Comparison of ENCODE assay signal across 8 mouse cellular contexts in the genomic region with DNA sequence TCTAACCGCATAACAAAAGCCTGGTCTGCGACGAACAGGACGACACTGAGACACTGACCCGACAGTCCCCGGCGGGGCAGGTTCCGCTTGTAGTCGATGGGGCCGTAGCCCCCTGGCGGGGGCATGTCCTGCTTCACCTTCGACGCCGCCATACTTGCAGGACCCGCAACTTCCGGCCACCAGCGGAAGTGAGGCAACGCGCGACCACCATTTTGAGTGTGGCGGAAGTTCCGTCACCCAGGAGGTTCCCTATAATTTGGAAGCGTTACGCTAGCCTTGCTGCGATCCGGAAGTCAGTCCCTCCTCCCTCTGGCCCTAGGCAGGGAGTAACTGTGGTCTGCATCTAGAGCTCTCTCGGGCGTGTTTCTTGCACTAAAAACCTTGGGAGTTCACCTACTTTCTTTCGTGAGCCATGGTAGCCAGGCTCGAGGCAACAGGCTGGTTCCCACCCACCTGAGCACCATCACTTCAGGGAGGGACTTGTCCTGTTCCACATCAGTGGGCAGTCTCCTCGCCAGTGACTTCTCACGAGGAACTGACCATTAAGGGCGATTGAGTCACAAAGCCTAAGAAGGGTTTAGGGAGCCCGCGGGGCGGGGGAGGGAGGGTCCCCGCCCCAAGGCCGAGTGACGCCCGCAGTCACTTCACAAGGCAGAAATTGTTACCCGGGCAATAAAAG. TPM values are rescaled to one million over a fixed set of nuclear protein-coding genes. Genes with fewer than 3 reads are reported as not detected.
DNase-seq lines count a peak whose midpoint lies in the region; ATAC-seq lines count a peak whose summit lies in the region.

No protein-coding gene starts in this region.

- H3K9ac ChIP-seq in lung, embryonic 16.5 days (ENCODE audit: low read length), result peak overlapping the region; percentile 85

- H3K27me3 ChIP-seq in lung, embryonic 16.5 days (ENCODE audit: control insufficient read depth, insufficient read depth, low read depth, low read length), result no peaks in the 10 kb centered on the region

- DNase-seq in MEL-GATA-1-ER (ENCODE audit: extremely low read depth, low read depth), result peak; percentile 92
- peak; percentile 97 for DNase-seq in cerebellum, adult 8-10 months
- DNase-seq in forelimb bud, embryonic 11.5 days (ENCODE audit: low read depth, low spot score), result peak; percentile 98
- DNase-seq in layer of hippocampus, adult 9-10 months (ENCODE audit: low spot score), result peak; percentile 95
- DNase-seq in ovary, postnatal 10 days (ENCODE audit: low spot score), result peak; percentile 98
- peak; percentile 96 for DNase-seq in thymus, postnatal 10 days (ENCODE audit: low spot score in 2 of 2)

- peaks cover 22% of the 10 kb centered on the region for H3K4me1 ChIP-seq in lung, embryonic 16.5 days (replicated peaks; ENCODE audit: control insufficient read depth, insufficient read depth, low read length)

- 1% methylated on average over 41 of the region's 41 CpGs for WGBS in lung, embryonic 16.5 days

- no peaks in the 10 kb centered on the region for H3K36me3 ChIP-seq in lung, embryonic 16.5 days (ENCODE audit: control insufficient read depth, insufficient read depth, low read length)

- peak overlapping the region; percentile 82 for H3K4me3 ChIP-seq in lung, embryonic 16.5 days (ENCODE audit: low read length)

- no peaks in the 10 kb centered on the region for H3K9me3 ChIP-seq in lung, embryonic 16.5 days (ENCODE audit: control insufficient read depth, low read length)

- H3K4me2 ChIP-seq in lung, embryonic 16.5 days (ENCODE audit: low read depth, low read length), result peak overlapping the region; percentile 98

- peak overlapping the region; percentile 97 for H3K27ac ChIP-seq in lung, embryonic 16.5 days (ENCODE audit: low read length)

- ATAC-seq in hematopoietic stem cell, adult 5-6 weeks (replicated peaks in 1 of 2; ENCODE audit: insufficient read depth in 1 of 2, low FRiP score in 2 of 2, low TSS enrichment in 1 of 2, low read depth in 1 of 2, poor library complexity in 2 of 2, severe bottlenecking in 2 of 2), result peak; percentile 76 to 81
- peak; percentile 78 for ATAC-seq in lung, embryonic 16.5 days (ENCODE audit: low read depth)

RNA-seq across cellular contexts. Expression of a gene that starts 0.4 kb away (rescaled TPM):
- 2.2 TPM in 1 of 2 replicates, not detected in the other for total RNA-seq in hematopoietic stem cell, adult 5-6 weeks (2017)
- 2.0 and 2.7 TPM in 2 replicates for polyA plus RNA-seq in lung, embryonic 16.5 days (2015; fragmentation: Nextera tagmentation; extraction: Ambion mirVana)

RNA-seq across cellular contexts. Expression of a gene that starts 0.7 kb away (rescaled TPM):
- total RNA-seq in hematopoietic stem cell, adult 5-6 weeks (2017), result 90.0 and 103 TPM in 2 replicates
- polyA plus RNA-seq in lung, embryonic 16.5 days (2015; fragmentation: Nextera tagmentation; extraction: Ambion mirVana), result 176 and 179 TPM in 2 replicates

RNA-seq across cellular contexts. Expression of a gene that starts 0.9 kb away (rescaled TPM):
- not detected in 2 replicates for total RNA-seq in hematopoietic stem cell, adult 5-6 weeks (2017)
- 4.0 and 4.1 TPM in 2 replicates for polyA plus RNA-seq in lung, embryonic 16.5 days (2015; fragmentation: Nextera tagmentation; extraction: Ambion mirVana)

RNA-seq across cellular contexts. Expression of a gene that starts 14.1 kb away (rescaled TPM):
- 0.25 TPM in 1 of 2 replicates, not detected in the other for total RNA-seq in hematopoietic stem cell, adult 5-6 weeks (2017)
- polyA plus RNA-seq in lung, embryonic 16.5 days (2015; fragmentation: Nextera tagmentation; extraction: Ambion mirVana), result 0.26 and 0.30 TPM in 2 replicates

Comparison
In these comparisons a context has a peak if more than half of its experiments do, and no peak if none do; other contexts are left out.
1. Peak in every context shown above with its lines: DNase-seq, ATAC-seq, H3K4me3 ChIP-seq and H3K27ac ChIP-seq.